Mouse (Mus musculus) bone marrow, adult 2 months (tissue): Measurements from ENCODE around the gene Wfikkn1. TPM values are rescaled to one million over a fixed set of nuclear protein-coding genes. Genes with fewer than 3 reads are reported as not detected.

Source experiments
- H3K27ac ChIP-seq: fragments of 200-500 bp; 2 replicates; pipeline ENCODE4 v1.5.1; 2012; ENCODE audit warnings: low read depth, mild to moderate bottlenecking, control low read depth, inconsistent platforms, low read length; ENCODE audit not compliant: control insufficient read depth, poor library complexity, insufficient read depth
- H3K4me1 ChIP-seq: fragments of 200-500 bp; 2 replicates; pipeline ENCODE4 v1.6.1; 2011; ENCODE audit warnings: low read length; ENCODE audit not compliant: control insufficient read depth, insufficient read depth
- H3K4me3 ChIP-seq: fragments of 200-500 bp; replicated peaks from 2 replicates; pipeline ENCODE3; 2011; ENCODE audit warnings: mild to moderate bottlenecking, low read depth, low read length, control low read depth; ENCODE audit not compliant: control insufficient read depth
- CTCF ChIP-seq: fragments of 200-500 bp; IDR thresholded peaks from 2 replicates; pipeline ENCODE4 v1.5.1; 2011; ENCODE audit warnings: low read length, control low read depth; ENCODE audit not compliant: control insufficient read depth, insufficient read depth
- POLR2A ChIP-seq: fragments of 200-500 bp; IDR thresholded peaks from 2 replicates; pipeline ENCODE4 v1.6.1; 2011; ENCODE audit warnings: low read depth, mild to moderate bottlenecking, control low read depth, low read length, borderline replicate concordance; ENCODE audit not compliant: control insufficient read depth
- WGBS: fragments of 180-500 bp; shearing (Covaris S2); methylation state at CpG from one replicate; pipeline ENCODE4 v1.1.7; 2018; 5-methylcytosine and 5-hydroxymethylcytosine counted together
- polyA plus RNA-seq: library from polyadenylated mRNA; stranded (reverse); fragments of >200 nt; gene quantifications from 2 replicates; pipeline ENCODE4 v1.2.4, GENCODE M21; 2011; ENCODE audit warnings: low replicate concordance; ENCODE audit not compliant: missing spikeins, insufficient read depth, insufficient read length

Wfikkn1 gene
- polyA plus RNA-seq, 1 experiment: 2.2 TPM

DNA sequence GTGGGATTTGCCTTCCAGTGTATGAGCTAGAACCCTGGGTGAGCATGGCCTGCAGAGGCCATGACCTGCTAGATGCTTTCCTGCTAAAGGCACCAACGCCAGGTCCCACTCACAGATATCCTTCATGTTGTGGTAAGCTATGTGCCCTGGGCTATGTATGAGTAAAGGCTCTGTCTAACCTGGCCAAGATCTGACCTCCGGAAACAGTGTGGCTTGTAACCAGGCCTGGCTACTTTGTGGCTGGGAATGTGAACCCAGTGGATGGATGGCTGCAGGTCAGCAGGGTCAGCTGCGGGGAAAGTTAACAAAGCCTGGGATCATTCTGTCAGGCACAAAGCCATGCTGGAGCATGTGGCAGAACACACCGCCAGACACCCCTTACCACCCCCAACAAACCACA, 1.0 kb upstream of the Wfikkn1 start:
- 87% methylated on average over 4 of the region's 4 CpGs for WGBS
- no peaks in the 10 kb centered on the region for H3K4me1 ChIP-seq
- no peak for TF ChIP-seq CTCF
- no peak overlapping the region for H3K4me3 ChIP-seq
- H3K27ac ChIP-seq: no peak overlapping the region

- H3K4me1 ChIP-seq: peaks cover 2% of the 10 kb centered on the region; the same call in 1 of the 2 replicates
- H3K27ac ChIP-seq: no peak overlapping the region
- TF ChIP-seq POLR2A: no peak
- no peak for TF ChIP-seq CTCF
- no peak overlapping the region for H3K4me3 ChIP-seq
- 68% methylated on average over 5 of the region's 5 CpGs for WGBS
Measured at GRCm38 (mm10) chr17:25880913-25881641, 419 bp upstream of the Wfikkn1 start.

GRCm38 (mm10) chr17:25879750-25880149, 908 bp downstream of the Wfikkn1 start:
- Histone ChIP-seq H3K27ac (no peak overlapping the region), H3K4me1 (peaks cover 5% of the 10 kb centered on the region), H3K4me3 (no peak overlapping the region)
- WGBS: 92% methylated on average over 8 of the region's 8 CpGs
- TF ChIP-seq POLR2A (no peak), CTCF (no peak)

DNA sequence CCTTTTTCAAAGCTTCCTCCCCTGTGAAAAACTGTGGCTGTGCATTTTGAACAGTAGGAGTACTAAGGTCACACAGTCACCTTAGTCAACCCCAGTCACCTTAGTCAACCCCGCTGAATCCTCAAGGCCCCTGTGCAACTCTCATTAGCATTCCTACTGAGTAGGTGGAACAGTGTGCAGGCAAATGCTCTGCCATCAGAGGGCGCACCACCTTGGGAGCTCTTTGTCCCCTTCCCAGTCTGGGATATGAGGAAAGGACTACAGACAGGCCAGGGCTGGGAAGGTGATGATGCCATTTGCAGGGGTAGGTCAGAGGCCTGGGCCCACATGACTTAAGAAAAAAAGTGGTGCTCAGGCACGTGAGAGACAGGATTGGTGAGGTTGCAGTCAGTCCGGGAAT, 1.4 kb downstream of the Wfikkn1 start:
- H3K4me3 ChIP-seq: no peak overlapping the region
- peaks cover 5% of the 10 kb centered on the region for H3K4me1 ChIP-seq
- TF ChIP-seq POLR2A (no peak), CTCF (peak; percentile 50; the same call in 1 of the 2 replicates)
- no peak overlapping the region for H3K27ac ChIP-seq
- WGBS: 79% methylated on average over 4 of the region's 4 CpGs

GRCm38 (mm10) chr17:25878611-25879180, 2.0 kb downstream of the Wfikkn1 start:
- no peak for TF ChIP-seq CTCF
- no peak for TF ChIP-seq POLR2A
- Histone ChIP-seq H3K27ac (no peak overlapping the region), H3K4me3 (no peak overlapping the region), H3K4me1 (peaks cover 5% of the 10 kb centered on the region)
- WGBS: 95% methylated on average over 19 of the region's 19 CpGs

GRCm38 (mm10) chr17:25877741-25878610, 2.7 kb downstream of the Wfikkn1 start:
- peaks cover 5% of the 10 kb centered on the region for H3K4me1 ChIP-seq
- H3K4me3 ChIP-seq: no peak overlapping the region
- WGBS: 90% methylated on average over 32 of the region's 32 CpGs
- TF ChIP-seq CTCF: no peak
- no peak for TF ChIP-seq POLR2A
- no peak overlapping the region for H3K27ac ChIP-seq

- no peak overlapping the region for H3K27ac ChIP-seq
Measured at GRCm38 (mm10) chr17:25877025-25877424, 3.6 kb downstream of the Wfikkn1 start.

DNA sequence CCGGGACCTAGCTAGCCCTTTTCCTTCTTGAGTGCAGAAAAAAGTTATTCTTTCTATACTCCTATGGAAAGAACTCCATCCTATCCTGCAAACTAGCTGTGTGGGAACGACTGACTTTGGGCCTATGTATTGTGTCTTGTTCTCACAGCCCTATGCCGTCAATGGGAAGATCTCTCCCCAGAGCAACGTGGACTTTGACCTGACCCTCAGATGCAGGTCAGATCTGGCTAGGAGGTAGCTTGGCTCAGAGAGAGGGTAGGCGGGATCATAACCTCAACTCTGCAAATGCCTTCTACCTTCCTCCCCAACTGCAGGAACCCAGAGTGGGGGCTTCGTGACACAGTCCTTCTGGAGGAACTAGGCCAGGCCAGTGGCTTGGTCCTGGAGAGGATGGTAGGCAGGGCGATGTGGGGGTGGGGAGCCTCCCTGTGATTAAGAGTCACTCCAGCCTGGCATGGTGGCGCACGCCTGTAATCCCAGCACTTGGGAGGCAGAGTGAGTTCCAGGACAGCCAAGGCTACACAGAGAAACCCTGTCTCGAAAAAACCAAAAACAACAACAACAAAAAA, 4.2 kb downstream of the Wfikkn1 start:
- peaks cover 5% of the 10 kb centered on the region for H3K4me1 ChIP-seq
- TF ChIP-seq POLR2A: no peak
- TF ChIP-seq CTCF: no peak
- H3K4me3 ChIP-seq: peak overlapping the region; percentile 13
- no peak overlapping the region for H3K27ac ChIP-seq
- WGBS: 70% methylated on average over 10 of the region's 10 CpGs

More at GRCm38 (mm10) chr17:25877025-25877424, 3.6 kb downstream of the Wfikkn1 start:
- TF ChIP-seq POLR2A (no peak), CTCF (no peak)
- Histone ChIP-seq H3K4me1 (peaks cover 5% of the 10 kb centered on the region), H3K4me3 (no peak overlapping the region)
- WGBS: 79% methylated on average over 3 of the region's 3 CpGs
